Mouse (Mus musculus) spleen, postnatal 0 days (tissue): ENCODE measurements around the gene Casc1. TPM values are rescaled to one million over a fixed set of nuclear protein-coding genes. Genes with fewer than 3 reads are reported as not detected.

Experiments
- polyA plus RNA-seq: library from polyadenylated mRNA; unstranded; fragments of >200 nt; fragmentation: Nextera tagmentation; extraction: Ambion mirVana; gene quantifications from 2 replicates; pipeline ENCODE4 v1.2.1, GENCODE M21; 2015

Casc1 gene
- polyA plus RNA-seq = 0.13 and 0.34 TPM in 2 replicates

GRCm38 (mm10) chr6:145210816-145211338, at the start of gene Casc1, which contains the start of gene Etfrf1:
Gene Casc1, minus strand, starts transcription at chr6:145211005.
Gene Etfrf1, plus strand, starts transcription at chr6:145211134.

GRCm38 (mm10) chr6:145250185-145250791, 39.5 kb upstream of the Casc1 start, which contains the start of gene Kras:
Gene Kras, minus strand, starts transcription at chr6:145250239.

Other genes starting within 250 kb of the Casc1 start
- 0.52 and 1.2 TPM in 2 replicates for gene Bcat1, start 134.8 kb downstream of the Casc1 start, polyA plus RNA-seq
- 32.2 and 45.6 TPM in 2 replicates for gene Lrmp, start 95.4 kb downstream of the Casc1 start, polyA plus RNA-seq
- gene Etfrf1, start 129 bp upstream of the Casc1 start, polyA plus RNA-seq = 18.3 and 21.9 TPM in 2 replicates
- 55.9 and 56.0 TPM in 2 replicates for gene Kras, start 39.2 kb upstream of the Casc1 start, polyA plus RNA-seq